Mouse (Mus musculus) CH12.LX (cell line): ENCODE measurements around the gene Tmem158. TPM values are rescaled to one million over a fixed set of nuclear protein-coding genes. Genes with fewer than 3 reads are reported as not detected.

ENCODE experiments used
- DNase-seq: peaks from one replicate; pipeline ENCODE4 v3.0.0-alpha.2; 2013; ENCODE audit errors: extremely low read depth
- H3K27ac ChIP-seq: 2 replicates; pipeline ENCODE4 v1.5.1; 2012; ENCODE audit warnings: low read depth, mild to moderate bottlenecking, control low read depth, moderate library complexity; ENCODE audit not compliant: insufficient read depth
- H3K27me3 ChIP-seq: replicated peaks from 2 replicates; pipeline ENCODE3; 2012; ENCODE audit warnings: inconsistent platforms
- H3K36me3 ChIP-seq, 2 experiments: replicated peaks in 1 of 2; 2 replicates each; pipeline versions ENCODE3 to v1.6.1; 2012; ENCODE audit warnings: inconsistent platforms in 1 of 2, low read length in 1 of 2, mild to moderate bottlenecking in 1 of 2, mixed read lengths in 1 of 2, moderate library complexity in 1 of 2; ENCODE audit not compliant: control insufficient read depth in 1 of 2, insufficient read depth in 1 of 2
- H3K4me1 ChIP-seq, 2 experiments: 2 replicates each; pipeline ENCODE4 v1.6.1; 2012; ENCODE audit warnings: inconsistent platforms in 1 of 2, moderate library complexity in 1 of 2; ENCODE audit not compliant: insufficient read depth in 2 of 2, control insufficient read depth in 1 of 2
- H3K4me2 ChIP-seq: 2 replicates; pipeline ENCODE4 v1.6.1; 2012; ENCODE audit warnings: low read depth, mild to moderate bottlenecking, control low read depth; ENCODE audit not compliant: poor library complexity, insufficient read depth, severe bottlenecking
- H3K4me3 ChIP-seq, 3 experiments: fragments of 150-350 bp in 1 of 3; sonication (generic) in 1 of 3; replicated peaks in 1 of 3; 2 replicates each; pipeline versions ENCODE3 to v1.5.1; 2011 to 2012; ENCODE audit warnings: low read depth in 2 of 3, low read length in 2 of 3, mild to moderate bottlenecking in 2 of 3, moderate library complexity in 2 of 3, control low read depth in 1 of 3, improper control_type of control experiment in 1 of 3, inconsistent platforms in 1 of 3, mixed read lengths in 1 of 3; ENCODE audit not compliant: poor library complexity in 1 of 3
- H3K79me2 ChIP-seq: replicated peaks from 2 replicates; pipeline ENCODE4 v1.6.1; 2012; ENCODE audit warnings: mild to moderate bottlenecking, moderate library complexity; ENCODE audit not compliant: control insufficient read depth, poor library complexity, insufficient read depth, severe bottlenecking; ENCODE audit errors: extremely low read depth
- H3K9ac ChIP-seq: 2 replicates; pipeline ENCODE4 v1.6.1; 2012; ENCODE audit warnings: low read depth, mild to moderate bottlenecking, control low read depth, moderate library complexity; ENCODE audit not compliant: insufficient read depth
- H3K9me3 ChIP-seq: replicated peaks from 2 replicates; pipeline ENCODE3; 2012; ENCODE audit warnings: low read length, inconsistent platforms, mixed read lengths
- CHD1 ChIP-seq: IDR thresholded peaks from 2 replicates; pipeline ENCODE4 v1.6.1; 2012; ENCODE audit warnings: low read depth, low read length, improper control_type of control experiment, inconsistent platforms
- CHD2 ChIP-seq: IDR thresholded peaks from 2 replicates; pipeline ENCODE4 v1.6.1; 2011; ENCODE audit warnings: low read length, improper control_type of control experiment
- E2F4 ChIP-seq: IDR thresholded peaks from 2 replicates; pipeline ENCODE4 v1.6.1; 2011; ENCODE audit warnings: low read depth, low read length, improper control_type of control experiment; ENCODE audit not compliant: insufficient replicate concordance
- ETS1 ChIP-seq: conservative IDR thresholded peaks from 2 replicates; pipeline ENCODE4 v1.6.1; 2012; ENCODE audit warnings: low read depth, mild to moderate bottlenecking, inconsistent platforms, low read length, improper control_type of control experiment, moderate library complexity
- GABPA ChIP-seq: IDR thresholded peaks from 2 replicates; pipeline ENCODE4 v1.6.1; 2012; ENCODE audit warnings: low read depth, low read length, improper control_type of control experiment, inconsistent platforms; ENCODE audit not compliant: insufficient replicate concordance
- HCFC1 ChIP-seq: IDR thresholded peaks from 2 replicates; pipeline ENCODE4 v1.6.1; 2012; ENCODE audit warnings: low read depth, mild to moderate bottlenecking, inconsistent platforms, low read length, improper control_type of control experiment
- IRF4 ChIP-seq: IDR thresholded peaks from 2 replicates; pipeline ENCODE4 v1.6.1; 2014; ENCODE audit warnings: low read depth, mild to moderate bottlenecking, inconsistent platforms, low read length, improper control_type of control experiment
- JUND ChIP-seq: conservative IDR thresholded peaks from 2 replicates; pipeline ENCODE4 v1.6.1; 2011; ENCODE audit warnings: low read depth, low read length, improper control_type of control experiment
- KAT2A ChIP-seq: IDR thresholded peaks from 2 replicates; pipeline ENCODE4 v1.6.1; 2012; ENCODE audit warnings: low read length, improper control_type of control experiment, inconsistent platforms; ENCODE audit not compliant: insufficient replicate concordance
- MAFK ChIP-seq: IDR thresholded peaks from 2 replicates; pipeline ENCODE4 v1.6.1; 2011; ENCODE audit warnings: low read length, improper control_type of control experiment; ENCODE audit not compliant: insufficient replicate concordance
- MAX ChIP-seq: IDR thresholded peaks from 2 replicates; pipeline ENCODE4 v1.6.1; 2011; ENCODE audit warnings: low read length, improper control_type of control experiment
- MEF2A ChIP-seq: IDR thresholded peaks from 2 replicates; pipeline ENCODE4 v1.6.1; 2014; ENCODE audit warnings: low read depth, mild to moderate bottlenecking, inconsistent platforms, low read length, improper control_type of control experiment, borderline replicate concordance
- MXI1 ChIP-seq: IDR thresholded peaks from 2 replicates; pipeline ENCODE4 v1.6.1; 2011; ENCODE audit warnings: mild to moderate bottlenecking, low read depth, low read length, improper control_type of control experiment
- MYC ChIP-seq: IDR thresholded peaks from 2 replicates; pipeline ENCODE4 v1.6.1; 2011; ENCODE audit warnings: low read depth, mild to moderate bottlenecking, improper control_type of control experiment, low read length
- NELFE ChIP-seq: IDR thresholded peaks from 2 replicates; pipeline ENCODE4 v1.6.1; 2011; ENCODE audit warnings: low read depth, low read length, improper control_type of control experiment
- NRF1 ChIP-seq: IDR thresholded peaks from 2 replicates; pipeline ENCODE4 v1.6.1; 2014; ENCODE audit warnings: low read depth, mild to moderate bottlenecking, inconsistent platforms, low read length, improper control_type of control experiment, moderate library complexity
- POLR2A ChIP-seq: IDR thresholded peaks from 2 replicates; pipeline ENCODE4 v1.6.1; 2011; ENCODE audit warnings: low read depth, mild to moderate bottlenecking, improper control_type of control experiment, low read length
- RCOR1 ChIP-seq: conservative IDR thresholded peaks from 2 replicates; pipeline ENCODE4 v1.6.1; 2012; ENCODE audit warnings: low read depth, mild to moderate bottlenecking, inconsistent platforms, low read length, improper control_type of control experiment
- SIN3A ChIP-seq: IDR thresholded peaks from 2 replicates; pipeline ENCODE4 v1.6.1; 2012; ENCODE audit warnings: low read length, improper control_type of control experiment, inconsistent platforms
- SMC3 ChIP-seq: IDR thresholded peaks from 2 replicates; pipeline ENCODE4 v1.6.1; 2011; ENCODE audit warnings: low read depth, low read length, improper control_type of control experiment
- USF1 ChIP-seq: IDR thresholded peaks from 2 replicates; pipeline ENCODE4 v1.6.1; 2014; ENCODE audit warnings: low read depth, mild to moderate bottlenecking, inconsistent platforms, low read length, improper control_type of control experiment
- USF2 ChIP-seq: conservative IDR thresholded peaks from 2 replicates; pipeline ENCODE4 v1.6.1; 2011; ENCODE audit warnings: low read depth, low read length, improper control_type of control experiment
- ZMIZ1 ChIP-seq: IDR thresholded peaks from 2 replicates; pipeline ENCODE4 v1.6.1; 2012; ENCODE audit warnings: low read depth, mild to moderate bottlenecking, inconsistent platforms, low read length, improper control_type of control experiment
- ZNF384 ChIP-seq: IDR thresholded peaks from 2 replicates; pipeline ENCODE4 v1.6.1; 2012; ENCODE audit warnings: low read depth, low read length, improper control_type of control experiment, inconsistent platforms
- dilution Hi-C: fragments of 300-500 bp; cut with MboI; formaldehyde crosslinking; loops from 2 replicates; pipeline ENCODE4 v1.14.3; 2020; ENCODE audit warnings: low sequenced_read_pairs; ENCODE audit not compliant: extremely low pct_unique_long_range_greater_than_20kb, extremely low pct_ligation_motif_present
- in situ Hi-C: fragments of 300-500 bp; cut with MboI; formaldehyde crosslinking; loops from 3 replicates; pipeline ENCODE4 v1.14.3; 2019; ENCODE audit warnings: low sequenced_read_pairs, low pct_ligation_motif_present, low pct_unique_long_range_greater_than_20kb, mixed read lengths
- polyA plus RNA-seq: library from polyadenylated mRNA; unstranded; fragments of >175 nt; gene quantifications from 2 replicates; pipeline ENCODE4 v1.2.1, GENCODE M21; 2012; ENCODE audit warnings: low read depth; ENCODE audit not compliant: insufficient read length
- total RNA-seq, 2 experiments: library from RNA; depleted of rRNA; stranded (reverse); fragments of 300-350 nt in 1 of 2; fragments of >200 nt in 1 of 2; gene quantifications; 2 replicates each; pipeline ENCODE4 v1.2.3; 2012 to 2014

Tmem158 gene
- total and polyA plus RNA-seq, 3 experiments = 2.1 to 7.3 (median 2.4) TPM

DNA sequence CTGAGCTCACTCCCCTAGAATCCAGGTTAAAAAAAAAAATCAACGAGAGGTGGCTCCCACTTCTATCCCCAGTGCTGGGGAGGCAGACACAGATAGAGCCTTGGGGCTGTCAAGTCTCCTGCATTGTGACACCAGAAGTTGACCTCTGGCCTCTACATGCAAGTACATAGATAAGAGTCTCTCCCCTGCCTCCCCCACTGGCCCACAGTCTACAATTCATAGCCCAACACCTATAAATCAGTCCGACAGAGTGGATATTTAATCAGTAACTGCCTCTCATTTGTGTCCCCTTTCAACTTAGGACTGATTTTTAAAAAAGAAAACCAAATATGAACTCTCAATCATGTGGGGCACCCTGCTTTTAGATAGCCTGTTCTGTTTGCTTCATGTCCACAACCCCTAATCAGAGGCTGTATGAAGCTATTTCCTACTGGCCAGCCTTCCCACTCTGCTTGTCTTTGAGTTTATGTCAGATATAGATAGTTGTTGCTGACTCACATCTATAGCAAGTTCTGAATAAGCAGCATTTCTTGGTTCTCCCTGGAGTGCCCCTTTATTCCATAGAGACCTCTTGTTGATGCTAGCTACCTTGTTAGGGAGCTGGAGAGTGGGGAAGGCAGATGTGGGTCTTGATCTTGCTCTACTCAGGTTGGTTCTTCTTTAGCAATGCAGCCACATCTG is 49.3 kb upstream of the Tmem158 start (continued):
- TF ChIP-seq JUND (peak; percentile 98), MAFK (peak; percentile 78), RCOR1 (peak; percentile 96), CHD1 (no peak), USF2 (no peak), IRF4 (peak; percentile 100), KAT2A (no peak), HCFC1 (peak; percentile 33; the same call in 1 of the 2 replicates), GABPA (no peak), ZMIZ1 (no peak), ETS1 (peak; percentile 87), NRF1 (no peak), CHD2 (peak; percentile 75; the same call in 1 of the 2 replicates), E2F4 (no peak), NELFE (no peak), USF1 (no peak)

DNA sequence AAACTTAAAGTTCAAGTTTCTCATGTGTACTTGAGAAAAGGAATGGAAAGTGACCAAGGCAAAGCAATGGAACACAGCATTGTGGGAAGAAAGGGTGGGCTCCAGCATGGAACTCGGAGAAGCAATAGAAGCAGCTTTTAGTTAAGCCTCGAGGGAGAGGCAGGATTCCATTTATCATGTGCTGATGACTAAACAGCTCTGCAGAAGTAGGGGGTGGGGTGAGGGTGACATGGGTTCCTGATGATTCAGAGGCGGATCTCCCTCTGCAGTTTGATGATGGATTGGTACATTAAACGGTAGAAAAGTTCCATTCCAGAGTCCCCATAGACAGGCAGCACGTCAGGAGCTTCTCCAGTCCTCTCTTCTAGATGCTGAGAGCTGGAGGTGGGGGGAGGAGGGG is 48.5 kb upstream of the Tmem158 start:
- no peaks in the 10 kb centered on the region for H3K9me3 ChIP-seq
- H3K36me3 ChIP-seq = no peaks in the 10 kb centered on the region
- no peak overlapping the region for H3K4me3 ChIP-seq
- in situ Hi-C loops (no loop called here), dilution Hi-C loops (no loop called here)
- DNase-seq = peak; percentile 38
- peak overlapping the region; percentile 72; the same call in 1 of the 2 replicates for H3K27ac ChIP-seq
- H3K79me2 ChIP-seq = no peaks in the 10 kb centered on the region
- H3K27me3 ChIP-seq = no peaks in the 10 kb centered on the region
- TF ChIP-seq MXI1 (no peak), CHD2 (peak; percentile 46; the same call in 1 of the 2 replicates), MAX (peak; percentile 73), POLR2A (no peak), MAFK (no peak), SMC3 (peak; percentile 13), E2F4 (no peak), ZNF384 (no peak), MYC (no peak), SIN3A (no peak), MEF2A (0 out of 2 replicates have a peak, but pooled peaks have one; percentile 32), ETS1 (no peak)
- peak overlapping the region; percentile 58 for H3K4me2 ChIP-seq
- peaks cover 15 to 24% of the 10 kb centered on the region in 2 experiments for H3K4me1 ChIP-seq
- peak overlapping the region; percentile 40; the same call in 1 of the 2 replicates for H3K9ac ChIP-seq
